Mouse (Mus musculus) spleen, adult 2 months (tissue): ENCODE measurements around the gene Fbxo31.

Experiments used
- CTCF ChIP-seq: fragments of 200-500 bp; IDR thresholded peaks from 2 replicates; pipeline ENCODE4 v1.5.1; 2011; ENCODE audit warnings: mild to moderate bottlenecking, inconsistent platforms; ENCODE audit not compliant: insufficient read depth, insufficient read length, insufficient replicate concordance; ENCODE audit errors: extremely low read depth
- POLR2A ChIP-seq: fragments of 200-500 bp; IDR thresholded peaks from 2 replicates; pipeline ENCODE4 v1.6.1; 2011; ENCODE audit warnings: low read depth, low read length, inconsistent platforms

- no peak for TF ChIP-seq CTCF
- TF ChIP-seq POLR2A, result no peak
Observed at GRCm38 (mm10) chr8:121577751-121578675, 593 bp downstream of the Fbxo31 start.
